Mouse (Mus musculus) kidney, adult 2 months (tissue): ENCODE measurements around the gene Immp1l.

ENCODE experiments used
- CTCF ChIP-seq: fragments of 200-500 bp; conservative IDR thresholded peaks from 2 replicates; pipeline ENCODE4 v1.5.1; 2011; ENCODE audit warnings: low read depth, mild to moderate bottlenecking, control low read depth, low read length, moderate library complexity, mixed read lengths; ENCODE audit not compliant: insufficient read depth, insufficient read length
- POLR2A ChIP-seq: fragments of 200-500 bp; IDR thresholded peaks from one replicate; pipeline ENCODE4 v1.6.1; 2011; ENCODE audit warnings: low read depth, low read length, control low read depth

DNA sequence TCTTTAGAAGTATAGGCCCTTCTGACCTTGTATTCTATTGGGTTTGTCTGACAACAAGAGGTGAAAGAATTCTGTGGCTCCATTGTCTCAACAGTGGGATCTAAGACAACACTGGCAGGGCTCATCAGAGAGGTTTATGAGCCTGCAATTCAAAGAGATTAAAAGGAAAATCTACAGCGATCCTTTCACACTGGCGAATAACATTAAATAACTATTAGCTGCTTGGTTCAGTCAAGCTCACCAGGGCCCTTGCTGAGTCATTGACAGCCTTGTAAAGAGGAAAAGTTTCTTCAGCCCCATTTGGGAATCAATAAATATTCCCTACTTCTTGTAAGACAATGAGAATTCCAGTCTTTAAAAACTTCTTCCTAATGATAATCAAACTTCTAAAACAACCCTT lies 69.5 kb downstream of the Immp1l start:
- no peak for TF ChIP-seq CTCF
- no peak for TF ChIP-seq POLR2A
